Mouse (Mus musculus) regulatory T cell (primary cell): ENCODE measurements at regions not wholly inside any gene's neighbourhood (a gene's known extent, or its start where the extent isn't known, plus 50 kb on each side); places are given as distances from the start of the nearest gene placed in this dataset.

Experiments used
- in situ Hi-C: fragments of 300-600 bp; cut with MboI, MseI; formaldehyde crosslinking; loops from one replicate; pipeline ENCODE4 v1.15.1; 2025; ENCODE audit warnings: high pct_unique_total_duplicates

DNA sequence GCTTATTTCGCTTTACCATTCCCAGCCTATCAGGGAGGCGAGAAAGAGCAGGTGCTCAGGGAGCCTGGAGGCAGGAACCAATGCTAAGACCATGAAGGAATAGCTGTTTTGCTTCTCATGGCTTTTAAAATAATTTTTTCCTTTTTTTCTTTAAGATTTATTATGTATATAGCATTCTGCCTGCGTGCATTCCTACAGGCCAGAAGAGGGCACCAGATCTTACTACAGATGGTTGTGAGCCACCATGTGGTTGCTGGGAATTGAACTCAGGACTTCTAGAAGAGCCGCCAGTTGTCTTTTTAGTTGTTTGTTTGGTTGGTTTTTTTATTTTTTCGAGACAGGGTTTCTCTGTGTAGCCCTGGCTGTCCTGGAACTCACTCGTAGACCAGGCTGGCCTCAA is 113.6 kb upstream of the Armc2 start:
- in situ Hi-C loops = no loop called here

DNA sequence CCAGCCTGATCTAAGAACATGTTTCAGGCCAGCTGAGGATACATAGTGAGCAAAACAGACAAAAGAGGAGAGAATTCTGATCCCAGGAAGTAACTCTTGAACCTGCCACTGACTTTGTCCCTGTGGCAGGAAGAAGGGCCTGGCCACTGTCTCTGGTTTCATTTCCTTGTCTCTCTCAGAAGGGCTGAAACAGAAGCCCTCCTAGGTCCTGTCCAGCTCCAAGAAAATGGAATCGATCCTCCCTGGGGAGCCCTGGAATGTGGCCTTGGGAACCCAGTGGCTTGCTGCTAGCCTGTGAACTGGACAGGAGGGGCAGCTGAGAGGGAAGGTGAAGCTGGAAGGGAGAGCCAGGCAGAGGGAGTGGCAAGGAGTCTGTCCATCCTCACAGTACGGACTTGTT is 113.1 kb upstream of the Armc2 start:
- in situ Hi-C loops = no loop called here

DNA sequence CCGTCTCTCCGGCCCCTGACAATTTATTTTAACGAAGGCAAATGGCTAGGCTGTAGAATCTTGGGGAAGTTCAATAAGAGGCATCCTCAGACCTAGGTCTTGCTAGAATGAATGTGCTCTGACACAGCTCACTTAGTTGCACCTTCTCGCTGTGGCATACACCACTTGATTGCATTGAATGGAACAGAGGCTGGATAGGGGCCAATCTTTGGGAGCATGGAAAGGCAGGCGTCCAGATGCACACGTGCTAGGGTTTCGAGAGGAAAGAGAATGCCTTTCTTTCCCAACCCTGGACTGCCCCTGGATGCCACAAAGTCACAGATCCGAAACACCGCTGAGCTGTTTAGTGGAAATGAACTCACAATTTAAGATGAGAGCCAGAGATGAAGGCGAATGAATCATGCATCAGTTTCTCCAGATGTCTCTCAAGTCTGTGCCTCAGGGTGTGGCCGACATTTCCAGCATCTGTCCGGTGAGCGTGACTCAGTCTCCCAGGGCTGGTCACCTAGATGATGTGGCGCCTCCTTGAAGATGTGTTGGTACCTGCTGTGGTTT is 109.7 kb upstream of the Armc2 start:
- in situ Hi-C loops = no loop called here

DNA sequence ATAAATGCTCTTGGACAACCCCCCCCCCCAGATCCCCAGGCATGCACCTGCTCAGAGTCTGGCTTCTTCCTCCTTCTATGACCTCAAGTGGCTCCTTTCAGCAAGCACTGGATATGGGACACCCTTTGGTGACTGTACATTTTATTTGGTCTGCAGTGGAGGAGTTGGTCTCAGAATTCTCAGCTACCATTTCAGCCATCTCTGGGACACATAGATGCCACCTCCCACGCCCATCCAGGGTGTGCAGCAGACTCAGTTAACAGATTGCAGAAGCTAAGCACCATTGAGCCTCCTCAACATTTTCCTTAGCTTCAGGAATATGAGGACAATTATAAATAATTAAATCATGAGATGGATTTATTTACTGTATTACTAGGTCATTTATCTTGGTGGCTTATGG is 108.6 kb upstream of the Armc2 start:
- in situ Hi-C loops = no loop called here

DNA sequence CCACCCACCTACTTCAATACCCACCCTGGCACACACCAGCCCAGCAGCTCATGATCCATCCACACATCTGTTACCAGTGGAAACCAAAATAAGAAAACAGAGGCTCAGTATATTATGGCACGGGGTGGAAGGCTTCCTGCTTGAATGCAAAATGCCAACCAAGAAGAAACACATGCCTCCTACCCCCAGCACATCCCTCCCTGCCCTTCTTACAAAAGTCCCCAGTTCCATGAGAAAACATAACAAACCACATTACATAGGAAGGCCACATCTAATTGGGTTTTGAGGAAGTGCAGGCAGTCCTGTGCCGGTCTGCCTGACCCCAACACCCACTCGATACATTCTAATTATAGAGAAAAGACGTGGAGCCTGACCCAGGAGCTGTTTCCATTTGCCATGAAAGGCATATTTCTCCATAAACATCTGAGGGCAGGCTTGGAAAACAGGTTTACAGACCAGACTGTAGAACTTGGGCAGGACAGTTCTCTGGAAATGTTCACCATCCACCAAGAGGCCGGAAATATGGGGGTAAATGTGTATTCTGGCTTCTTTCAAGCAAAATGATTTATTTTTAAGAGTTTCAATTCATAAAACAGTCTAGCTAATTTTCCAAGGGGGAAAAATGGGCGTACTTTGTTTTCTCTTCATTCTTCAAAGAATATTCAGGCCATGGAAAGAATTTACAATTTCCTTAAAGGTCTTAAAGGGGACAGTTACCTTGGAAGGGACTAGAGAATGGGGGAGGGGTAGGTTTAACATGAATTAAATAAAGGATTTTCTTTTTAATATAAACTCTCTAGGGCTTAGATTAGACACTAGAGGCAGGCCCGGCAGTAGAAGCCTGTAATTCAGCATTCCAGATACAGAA is 104.8 kb upstream of the Armc2 start:
- in situ Hi-C loops = no loop called here

DNA sequence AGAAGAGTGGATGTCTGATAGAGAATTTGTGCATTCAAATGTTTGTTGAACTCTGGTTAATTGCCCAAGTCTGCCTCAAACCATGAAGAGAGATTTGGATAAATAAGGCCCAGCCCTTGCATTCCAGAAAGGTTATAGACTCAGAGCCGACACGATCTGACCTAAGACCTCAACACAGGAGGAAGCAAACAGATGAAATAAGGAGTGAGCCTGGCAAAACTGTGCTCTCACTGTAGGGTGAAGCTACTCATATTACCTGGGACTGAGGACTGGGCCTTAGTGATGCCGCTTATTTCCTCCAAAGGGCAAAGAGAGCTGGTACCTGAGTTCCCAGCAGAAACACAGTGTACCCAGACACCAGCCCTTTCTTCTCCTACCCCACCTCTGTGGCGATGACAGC is 103.7 kb upstream of the Armc2 start:
- in situ Hi-C loops = no loop called here

DNA sequence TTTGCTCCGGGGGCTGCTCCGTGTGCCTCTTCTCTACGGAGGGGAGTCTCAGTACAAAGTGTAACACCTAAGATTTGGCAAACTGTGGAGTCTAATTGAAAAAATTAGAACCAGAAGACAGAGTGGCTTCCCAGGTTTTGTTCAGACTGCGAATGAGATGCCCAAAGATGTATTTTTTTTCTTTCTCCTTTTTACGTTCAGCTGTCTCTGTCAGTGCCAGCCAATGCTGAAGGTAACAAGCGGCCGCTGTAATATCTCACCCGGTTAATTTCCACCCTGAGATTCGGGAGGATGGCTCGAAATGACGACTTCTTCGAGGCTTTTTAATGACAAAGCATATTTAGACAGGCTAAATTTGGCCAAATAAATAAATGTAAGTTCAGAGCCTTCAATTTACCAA is 101.1 kb upstream of the Armc2 start:
- in situ Hi-C loops = no loop called here

DNA sequence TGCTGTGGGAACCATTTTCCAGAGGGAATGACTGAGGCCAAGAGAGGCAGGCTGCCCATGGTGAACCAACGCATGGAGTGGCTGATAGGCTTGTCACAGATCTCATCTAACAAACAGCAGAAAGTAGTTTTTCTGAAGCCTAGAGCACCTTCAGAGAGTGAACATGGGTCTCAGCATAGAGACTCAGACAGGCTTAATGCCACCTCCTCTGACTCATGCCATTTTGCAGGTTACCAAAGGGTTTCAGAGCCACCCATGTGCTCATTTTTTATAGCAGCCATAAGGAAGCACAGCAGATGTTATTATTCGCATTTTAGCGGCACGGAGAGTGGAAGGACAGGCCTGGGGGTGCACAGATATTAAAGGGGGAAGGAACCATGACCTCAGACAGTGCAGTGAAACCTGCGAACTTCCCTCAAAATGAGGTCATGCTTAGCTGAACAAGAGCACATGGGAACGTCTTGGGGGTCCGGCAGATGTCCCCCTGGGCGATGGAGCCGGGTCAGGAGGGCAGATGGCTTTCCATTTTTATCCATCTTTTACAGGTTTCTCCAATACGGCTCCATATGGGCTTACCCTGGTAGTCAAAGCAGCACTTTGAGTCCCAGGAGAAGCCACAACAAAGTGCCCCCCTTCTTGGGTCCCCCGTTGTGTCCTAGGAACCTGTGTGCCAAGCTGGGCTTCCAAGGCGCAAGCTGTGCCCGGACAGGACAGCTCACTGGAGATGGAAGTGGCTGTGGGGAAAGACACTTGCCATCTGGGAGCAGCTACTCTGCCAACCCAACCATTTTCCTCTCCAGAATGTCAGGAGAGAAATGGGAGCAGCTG is 100.3 kb upstream of the Armc2 start:
- in situ Hi-C loops = no loop called here

DNA sequence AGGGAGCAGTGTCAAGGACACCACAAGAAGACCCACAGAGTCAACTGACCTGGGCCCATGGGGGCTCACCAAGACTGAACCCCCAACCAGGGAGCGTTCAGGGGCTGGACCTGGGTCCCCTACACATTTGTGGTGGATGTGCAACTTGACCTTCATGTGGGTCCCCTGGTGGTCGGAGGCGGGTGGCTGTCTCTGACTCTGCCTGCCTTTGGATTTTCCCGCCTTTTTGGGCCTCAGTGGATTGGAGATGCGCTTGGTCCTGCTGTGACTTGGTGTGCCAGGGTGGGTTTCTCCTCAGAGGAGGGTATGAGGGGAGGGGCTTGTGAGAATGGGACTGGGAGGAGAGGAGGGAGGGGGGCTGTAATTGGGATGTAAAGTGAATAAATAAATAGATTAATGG is 99.3 kb upstream of the Armc2 start:
- in situ Hi-C loops = no loop called here

DNA sequence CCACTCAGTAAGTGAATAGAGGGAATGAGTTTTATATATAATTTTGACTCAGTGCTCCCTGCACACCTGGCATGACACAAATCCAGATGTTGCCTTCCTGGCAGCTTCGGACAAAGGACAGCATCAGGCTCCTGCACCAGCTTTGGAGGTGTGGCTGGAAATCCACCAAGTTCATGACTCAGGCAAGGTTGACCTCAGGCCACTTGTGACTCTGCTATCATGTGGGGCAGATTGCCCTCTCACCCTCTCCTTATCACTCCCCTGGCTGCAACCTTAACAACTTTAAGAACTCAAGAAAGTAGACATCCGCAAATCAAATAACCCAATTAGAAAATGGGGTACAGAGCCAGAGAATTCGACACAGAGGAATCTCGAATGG is 97.7 kb upstream of the Armc2 start:
- in situ Hi-C loops = no loop called here

DNA sequence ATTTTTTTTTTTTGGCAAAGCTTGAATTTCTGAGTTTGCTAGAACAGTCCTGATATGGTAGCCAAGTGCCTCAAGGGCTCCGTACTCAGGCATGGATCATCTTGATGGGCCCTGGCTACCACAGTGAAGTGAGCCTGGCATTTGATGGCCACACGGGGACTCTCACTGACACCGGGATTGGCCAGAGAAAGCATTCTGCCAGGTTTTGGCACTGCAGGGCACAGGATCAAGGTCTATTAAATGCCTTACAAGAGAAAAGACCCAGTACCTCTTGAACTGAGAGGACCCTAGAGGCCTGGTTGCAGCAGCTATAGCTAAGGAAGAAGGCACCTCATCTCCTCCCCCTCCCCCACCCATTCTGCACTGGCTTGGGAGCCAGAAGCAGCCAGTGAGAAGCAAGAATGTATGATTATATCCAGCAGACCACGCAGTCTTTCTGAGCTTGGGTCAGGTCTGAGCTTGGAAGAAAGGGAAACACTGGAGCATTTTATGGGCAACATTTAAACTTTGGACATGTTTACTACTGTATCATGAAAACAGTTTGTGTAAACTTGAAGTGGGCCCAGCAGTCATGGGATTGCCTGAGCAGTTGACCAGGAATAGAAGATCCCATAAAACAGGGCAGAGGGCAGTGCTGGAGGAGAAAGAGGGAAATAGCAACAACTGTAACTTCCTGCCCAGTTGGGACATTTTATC is 97.1 kb upstream of the Armc2 start:
- in situ Hi-C loops = no loop called here

DNA sequence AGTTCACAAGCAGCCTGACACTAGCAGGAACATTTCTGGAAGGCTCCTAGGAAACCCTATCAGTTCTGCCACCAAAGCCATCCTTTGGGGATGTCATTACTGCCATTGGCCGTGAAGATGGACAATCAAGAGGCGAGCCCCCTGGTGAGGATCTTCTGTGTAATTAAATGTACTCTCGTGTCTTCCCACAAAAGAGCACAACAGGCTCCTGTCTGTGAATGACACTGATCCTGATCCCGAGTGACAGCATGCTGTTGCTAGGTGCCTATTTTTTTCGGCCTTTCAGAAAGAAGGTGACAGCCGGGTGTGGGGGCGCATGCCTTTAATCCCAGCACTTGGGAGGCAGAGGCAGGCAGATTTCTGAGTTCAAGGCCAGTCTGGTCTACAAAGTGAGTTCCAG is 92.5 kb upstream of the Armc2 start:
- in situ Hi-C loops = no loop called here

DNA sequence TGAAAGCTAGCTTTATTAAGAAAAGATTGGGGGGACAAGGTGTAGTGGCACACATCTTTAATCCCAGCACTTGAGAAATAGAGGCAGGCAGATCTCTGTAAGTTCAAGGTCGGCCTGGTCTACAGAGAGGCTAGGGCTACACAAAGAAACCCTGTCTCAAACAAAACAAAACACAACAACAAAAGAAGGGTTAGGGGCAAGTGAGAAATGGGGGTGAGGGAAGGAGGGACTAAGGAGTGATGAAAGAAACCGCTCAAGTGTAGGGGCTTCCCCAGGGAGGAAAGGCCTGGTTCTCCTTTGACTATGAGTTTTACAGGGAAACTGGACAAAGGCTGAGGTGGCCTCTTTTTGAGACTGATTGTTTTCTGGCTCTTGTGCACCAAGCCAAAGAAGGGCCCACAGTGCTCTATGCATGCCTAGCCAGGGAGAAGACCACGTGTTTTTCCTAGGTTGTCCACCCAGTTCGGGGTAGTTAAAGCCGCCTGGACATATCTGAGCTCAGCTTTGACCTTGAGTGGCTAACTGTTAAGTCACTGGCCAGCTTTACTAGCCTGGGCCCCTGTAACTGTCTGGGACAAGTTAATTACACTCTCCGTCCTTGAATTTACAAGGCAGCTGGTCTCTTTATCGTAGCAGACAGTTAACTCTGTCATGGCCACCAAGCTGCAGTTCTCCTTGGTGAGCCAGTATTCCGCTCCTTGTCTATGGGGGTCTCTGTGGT is 90.2 kb upstream of the Armc2 start:
- in situ Hi-C loops = loop anchor here (10.0 kb wide), 1 partner anchor 64 kb away; no protein-coding TSS in a partner anchor

DNA sequence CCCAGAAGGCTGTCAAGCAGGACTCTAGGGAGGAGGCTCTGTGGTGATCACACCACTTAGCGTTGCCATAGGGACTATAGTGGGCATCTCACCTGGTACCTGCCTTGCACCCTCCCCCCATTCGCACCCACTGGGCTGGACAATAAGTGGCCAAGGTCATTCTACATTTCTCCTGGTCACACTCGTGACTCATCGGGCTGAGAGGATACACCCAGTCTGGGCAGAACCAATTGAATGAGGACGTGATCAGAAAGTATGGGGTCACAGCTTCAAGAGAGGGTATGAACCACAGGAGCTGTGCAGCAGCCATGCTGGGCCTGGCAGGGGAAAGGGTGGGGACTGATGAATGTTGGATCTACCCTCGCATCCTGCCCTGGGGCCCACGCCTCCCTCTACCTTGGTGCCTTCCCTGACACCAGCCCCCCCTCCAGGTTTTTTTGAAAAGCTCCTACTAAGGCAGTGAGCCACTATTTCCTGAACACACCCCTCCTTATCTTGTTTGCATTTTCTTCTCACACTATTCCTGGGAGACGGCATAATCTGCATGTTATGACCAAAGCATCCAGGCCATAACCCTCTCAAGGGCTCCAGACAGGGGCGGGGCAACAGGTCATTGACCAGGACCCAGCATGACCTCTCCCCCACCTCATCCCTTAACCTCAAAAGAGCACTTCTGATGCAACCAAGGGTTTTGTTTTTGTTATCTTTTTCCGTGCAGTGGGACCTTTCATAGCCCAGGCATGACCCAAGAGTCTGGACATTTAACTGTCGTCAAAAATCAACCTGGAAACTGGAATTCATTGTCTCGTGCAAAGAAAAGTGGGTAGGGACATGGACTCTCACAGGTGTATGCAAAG is 89.4 kb upstream of the Armc2 start:
- in situ Hi-C loops = loop anchor here (10.0 kb wide), 1 partner anchor 63 kb away; no protein-coding TSS in a partner anchor

DNA sequence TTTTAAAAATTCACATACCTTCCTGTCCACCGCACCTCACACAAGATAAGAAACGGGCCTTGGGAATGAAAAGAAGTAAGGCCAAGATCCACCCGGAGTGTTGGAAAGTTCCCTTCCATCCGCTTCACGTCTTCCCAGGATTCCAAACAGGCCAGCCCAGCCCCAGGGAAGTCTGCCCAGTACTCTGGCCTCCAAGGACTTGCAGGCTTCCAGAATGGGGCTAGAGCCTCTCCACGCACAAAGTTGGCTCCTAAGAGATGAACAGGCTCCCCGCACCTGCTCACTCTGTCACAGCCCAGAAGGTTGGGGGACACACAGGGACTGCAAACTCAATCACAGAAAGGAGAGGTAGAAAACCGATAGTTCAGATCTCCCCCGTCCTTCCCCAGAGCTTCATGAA is 88.4 kb upstream of the Armc2 start:
- in situ Hi-C loops = loop anchor here (10.0 kb wide), 1 partner anchor 62 kb away; no protein-coding TSS in a partner anchor

DNA sequence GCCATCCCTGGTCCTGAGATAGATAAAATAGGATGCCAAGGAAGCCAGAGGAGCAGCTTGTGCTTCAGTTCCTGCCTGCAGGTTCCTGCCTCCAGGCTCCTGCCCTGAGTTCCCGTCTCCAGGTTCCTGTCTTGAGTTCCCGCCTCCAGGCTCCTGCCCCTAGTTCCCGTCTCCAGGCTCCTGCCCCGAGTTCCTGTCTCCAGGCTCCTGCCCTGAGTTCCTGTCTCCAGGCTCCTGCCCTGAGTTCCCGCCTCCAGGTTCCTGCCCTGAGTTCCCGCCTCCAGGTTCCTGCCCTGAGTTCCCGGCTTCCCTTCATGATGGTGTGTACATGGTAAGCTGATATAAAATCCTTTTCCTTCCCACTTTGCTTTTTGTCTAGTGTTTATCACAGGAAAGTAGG is 86.8 kb upstream of the Armc2 start:
- in situ Hi-C loops = loop anchor here (10.0 kb wide), 1 partner anchor 60 kb away; no protein-coding TSS in a partner anchor

DNA sequence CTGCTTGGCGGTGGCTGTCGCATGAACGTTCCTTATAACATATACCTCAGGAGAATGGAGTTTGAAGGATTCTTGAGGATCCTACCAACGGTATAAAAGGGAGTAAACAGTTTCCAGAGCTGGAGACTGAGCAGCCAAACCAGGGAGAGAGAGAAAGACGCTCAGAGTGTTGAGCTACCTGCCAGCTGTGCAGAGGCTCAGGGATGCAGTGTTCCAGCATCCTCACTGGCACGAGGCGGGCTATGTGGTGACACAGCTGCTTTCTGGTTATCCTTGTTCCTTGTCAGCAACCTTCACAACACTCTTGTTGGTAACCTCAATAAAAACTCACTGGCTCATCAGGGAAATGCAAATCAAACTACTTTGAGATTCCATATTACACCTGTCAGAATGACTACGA is 84.1 kb upstream of the Armc2 start:
- in situ Hi-C loops = loop anchor here (10.0 kb wide), 1 partner anchor 58 kb away; no protein-coding TSS in a partner anchor

DNA sequence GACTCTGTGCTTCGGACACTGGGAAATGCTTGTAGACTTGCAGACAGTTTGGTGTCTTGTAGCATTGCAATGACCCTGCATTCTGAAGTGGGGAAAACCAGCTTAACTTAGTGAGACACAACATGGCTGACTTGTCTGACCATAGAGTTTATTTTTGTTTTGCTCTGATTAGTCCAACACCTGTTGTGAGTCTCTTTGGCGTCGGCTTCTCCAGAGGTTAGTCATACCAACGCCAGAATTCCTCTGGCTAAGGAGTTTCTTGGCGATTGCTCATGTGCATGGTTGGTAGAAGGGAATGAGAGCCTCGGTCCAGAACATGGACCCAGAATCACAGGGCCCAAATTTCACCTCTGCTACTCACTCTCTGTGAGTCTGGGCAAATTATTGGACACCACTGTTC is 82.9 kb upstream of the Armc2 start:
- in situ Hi-C loops = loop anchor here (10.0 kb wide), 1 partner anchor 56 kb away; no protein-coding TSS in a partner anchor

DNA sequence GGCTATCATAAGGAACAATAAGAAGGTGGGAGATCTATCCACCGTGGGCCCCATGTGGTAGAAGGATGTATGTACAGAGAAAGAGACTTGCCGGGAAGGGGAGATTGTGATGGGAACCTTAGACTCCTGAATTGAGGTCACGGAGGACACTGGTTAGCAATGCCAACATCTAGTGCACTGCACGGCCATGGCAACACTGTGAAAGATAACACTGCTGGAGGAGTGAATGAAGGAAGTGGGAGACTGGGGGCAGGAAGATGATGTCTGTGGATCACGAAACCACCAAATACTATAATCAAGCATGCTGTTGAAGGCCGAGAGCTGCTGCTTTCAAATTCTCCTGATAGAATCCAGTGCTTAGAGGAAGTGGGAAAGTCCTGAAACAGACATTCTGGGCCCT is 78.7 kb upstream of the Armc2 start:
- in situ Hi-C loops = loop anchor here (5.0 kb wide), 1 partner anchor 75 kb away; no protein-coding TSS in a partner anchor

DNA sequence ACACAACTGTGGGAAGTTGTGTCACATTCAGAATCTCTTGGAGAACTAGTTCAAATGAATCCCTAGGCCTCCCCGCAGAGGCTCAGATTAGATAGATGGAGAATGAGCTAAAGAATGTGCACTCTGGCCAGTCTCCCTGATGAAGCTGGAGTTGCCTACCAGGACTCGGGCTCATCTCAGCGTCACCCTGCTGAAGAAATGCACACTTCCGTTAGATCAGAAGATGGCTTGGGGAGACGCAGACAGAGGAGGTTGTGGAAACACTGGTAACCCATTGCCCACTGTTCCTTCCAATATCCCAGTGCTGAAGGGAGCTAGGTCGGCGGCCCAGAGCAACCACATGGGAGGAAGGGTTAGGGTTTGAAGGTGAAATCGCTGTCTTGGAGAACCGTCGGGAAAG is 77.7 kb upstream of the Armc2 start:
- in situ Hi-C loops = loop anchor here (5.0 kb wide), 1 partner anchor 74 kb away; no protein-coding TSS in a partner anchor
